Mouse (Mus musculus) midbrain, embryonic 10.5 days (tissue): ENCODE measurements around the gene Sh2d7. TPM values are rescaled to one million over a fixed set of nuclear protein-coding genes. Genes with fewer than 3 reads are reported as not detected.

Experiments used
- DNase-seq: peaks from one replicate; pipeline ENCODE4 v3.0.0-alpha.2; 2017; ENCODE audit warnings: low spot score
- H3K27ac ChIP-seq: fragments of 300-500 bp; sonication (generic); replicated peaks from 2 replicates; pipeline ENCODE4 v1.5.1; 2016; ENCODE audit warnings: mild to moderate bottlenecking
- H3K27me3 ChIP-seq: fragments of 300-500 bp; sonication (generic); 2 replicates; pipeline ENCODE4 v1.6.1; 2016; ENCODE audit warnings: low read depth, mild to moderate bottlenecking; ENCODE audit not compliant: poor library complexity, severe bottlenecking
- H3K36me3 ChIP-seq: fragments of 300-500 bp; sonication (generic); 2 replicates; pipeline ENCODE4 v1.6.1; 2016; ENCODE audit warnings: mild to moderate bottlenecking, moderate library complexity
- H3K4me1 ChIP-seq: fragments of 300-500 bp; sonication (generic); 2 replicates; pipeline ENCODE4 v1.6.1; 2016
- H3K4me3 ChIP-seq: fragments of 300-500 bp; sonication (generic); 2 replicates; pipeline ENCODE4 v1.5.1; 2016; ENCODE audit warnings: mild to moderate bottlenecking, moderate library complexity
- H3K9me3 ChIP-seq: fragments of 300-500 bp; sonication (generic); replicated peaks from 2 replicates; pipeline ENCODE4 v1.6.1; 2016; ENCODE audit warnings: mild to moderate bottlenecking
- WGBS: fragments of 180-500 bp; shearing (Covaris S2); methylation state at CpG from one replicate; pipeline ENCODE4 v1.1.7; 2016; 5-methylcytosine and 5-hydroxymethylcytosine counted together
- polyA plus RNA-seq: library from polyadenylated mRNA; unstranded; fragments of >200 nt; fragmentation: Nextera tagmentation; extraction: Ambion mirVana; gene quantifications from 2 replicates; pipeline ENCODE4 v1.2.1, GENCODE M21; 2016

Sh2d7 gene
- polyA plus RNA-seq, 1 experiment from 2014 or later: not detected

- Histone ChIP-seq H3K4me3 (no peak overlapping the region), H3K27me3 (no peaks in the 10 kb centered on the region), H3K4me1 (no peaks in the 10 kb centered on the region), H3K9me3 (no peaks in the 10 kb centered on the region), H3K36me3 (no peaks in the 10 kb centered on the region), H3K27ac (no peak overlapping the region)
- WGBS: 82% methylated on average over 2 of the region's 2 CpGs
- no peak for DNase-seq
Measured at GRCm38 (mm10) chr9:54529950-54530349, 8.8 kb upstream of the Sh2d7 start.

- Histone ChIP-seq H3K36me3 (no peaks in the 10 kb centered on the region), H3K9me3 (no peaks in the 10 kb centered on the region), H3K4me1 (no peaks in the 10 kb centered on the region), H3K4me3 (no peak overlapping the region), H3K27ac (no peak overlapping the region), H3K27me3 (no peaks in the 10 kb centered on the region)
- no peak for DNase-seq
- 87% methylated on average over 6 of the region's 6 CpGs for WGBS
Measured at GRCm38 (mm10) chr9:54530836-54531235, 7.9 kb upstream of the Sh2d7 start.

GRCm38 (mm10) chr9:54531421-54531820 lies 7.4 kb upstream of the Sh2d7 start:
- H3K4me1 ChIP-seq: peaks cover 1% of the 10 kb centered on the region; the same call in 1 of the 2 replicates
- no peak overlapping the region for H3K4me3 ChIP-seq
- no peak for DNase-seq
- no peaks in the 10 kb centered on the region for H3K36me3 ChIP-seq
- H3K27ac ChIP-seq: no peak overlapping the region
- no peaks in the 10 kb centered on the region for H3K9me3 ChIP-seq
- H3K27me3 ChIP-seq: no peaks in the 10 kb centered on the region

GRCm38 (mm10) chr9:54532926-54533325 lies 5.9 kb upstream of the Sh2d7 start:
- H3K36me3 ChIP-seq: no peaks in the 10 kb centered on the region
- H3K27ac ChIP-seq: no peak overlapping the region
- no peak for DNase-seq
- H3K4me1 ChIP-seq: peaks cover 9% of the 10 kb centered on the region; the same call in 1 of the 2 replicates
- H3K27me3 ChIP-seq: no peaks in the 10 kb centered on the region
- no peak overlapping the region for H3K4me3 ChIP-seq
- 98% methylated on average over 2 of the region's 2 CpGs for WGBS
- no peaks in the 10 kb centered on the region for H3K9me3 ChIP-seq

GRCm38 (mm10) chr9:54533975-54534374 lies 4.8 kb upstream of the Sh2d7 start:
- DNase-seq: no peak
- Histone ChIP-seq H3K27me3 (no peaks in the 10 kb centered on the region), H3K27ac (no peak overlapping the region), H3K4me1 (peaks cover 9% of the 10 kb centered on the region; the same call in 1 of the 2 replicates), H3K9me3 (no peaks in the 10 kb centered on the region), H3K4me3 (no peak overlapping the region), H3K36me3 (no peaks in the 10 kb centered on the region)
- 79% methylated on average over 5 of the region's 5 CpGs for WGBS

- peaks cover 9% of the 10 kb centered on the region; the same call in 1 of the 2 replicates for H3K4me1 ChIP-seq
- DNase-seq: no peak
- H3K36me3 ChIP-seq: no peaks in the 10 kb centered on the region
- 86% methylated on average over 7 of the region's 7 CpGs for WGBS
- H3K27ac ChIP-seq: no peak overlapping the region
- no peaks in the 10 kb centered on the region for H3K27me3 ChIP-seq
- no peak overlapping the region for H3K4me3 ChIP-seq
- no peaks in the 10 kb centered on the region for H3K9me3 ChIP-seq
Measured at GRCm38 (mm10) chr9:54536236-54536635, 2.5 kb upstream of the Sh2d7 start.

GRCm38 (mm10) chr9:54537030-54537429 lies 1.8 kb upstream of the Sh2d7 start:
- Histone ChIP-seq H3K9me3 (no peaks in the 10 kb centered on the region), H3K4me1 (peaks cover 9% of the 10 kb centered on the region; the same call in 1 of the 2 replicates), H3K27me3 (no peaks in the 10 kb centered on the region), H3K27ac (no peak overlapping the region), H3K4me3 (no peak overlapping the region), H3K36me3 (no peaks in the 10 kb centered on the region)
- DNase-seq: no peak
- 61% methylated on average over 4 of the region's 4 CpGs for WGBS

GRCm38 (mm10) chr9:54537480-54537879 lies 1.3 kb upstream of the Sh2d7 start:
- H3K9me3 ChIP-seq: no peaks in the 10 kb centered on the region
- DNase-seq: no peak
- H3K27ac ChIP-seq: no peak overlapping the region
- no peak overlapping the region for H3K4me3 ChIP-seq
- H3K27me3 ChIP-seq: no peaks in the 10 kb centered on the region
- no peaks in the 10 kb centered on the region for H3K36me3 ChIP-seq
- WGBS: 87% methylated on average over 3 of the region's 3 CpGs
- peaks cover 9% of the 10 kb centered on the region; the same call in 1 of the 2 replicates for H3K4me1 ChIP-seq

GRCm38 (mm10) chr9:54538244-54538643 lies 540 bp upstream of the Sh2d7 start:
- no peak for DNase-seq
- Histone ChIP-seq H3K9me3 (no peaks in the 10 kb centered on the region), H3K27ac (no peak overlapping the region), H3K4me3 (no peak overlapping the region), H3K4me1 (peaks cover 9% of the 10 kb centered on the region; the same call in 1 of the 2 replicates), H3K27me3 (no peaks in the 10 kb centered on the region), H3K36me3 (no peaks in the 10 kb centered on the region)
- WGBS: over 99% methylated on average over 3 of the region's 3 CpGs

GRCm38 (mm10) chr9:54540801-54541200 lies 2.0 kb downstream of the Sh2d7 start:
- no peaks in the 10 kb centered on the region for H3K9me3 ChIP-seq
- no peak for DNase-seq
- no peak overlapping the region for H3K4me3 ChIP-seq
- H3K27ac ChIP-seq: no peak overlapping the region
- H3K4me1 ChIP-seq: peaks cover 9% of the 10 kb centered on the region; the same call in 1 of the 2 replicates
- H3K27me3 ChIP-seq: no peaks in the 10 kb centered on the region
- 80% methylated on average over 5 of the region's 5 CpGs for WGBS
- H3K36me3 ChIP-seq: no peaks in the 10 kb centered on the region

GRCm38 (mm10) chr9:54544212-54544953 lies 5.6 kb downstream of the Sh2d7 start:
- Histone ChIP-seq H3K4me3 (no peak overlapping the region), H3K9me3 (no peaks in the 10 kb centered on the region), H3K4me1 (no peaks in the 10 kb centered on the region), H3K27ac (no peak overlapping the region), H3K36me3 (no peaks in the 10 kb centered on the region), H3K27me3 (no peaks in the 10 kb centered on the region)
- DNase-seq: no peak
- 87% methylated on average over 9 of the region's 9 CpGs for WGBS

- Histone ChIP-seq H3K27me3 (no peaks in the 10 kb centered on the region), H3K4me3 (no peak overlapping the region), H3K36me3 (no peaks in the 10 kb centered on the region), H3K27ac (no peak overlapping the region), H3K4me1 (no peaks in the 10 kb centered on the region), H3K9me3 (no peaks in the 10 kb centered on the region)
- no peak for DNase-seq
- 93% methylated on average over 4 of the region's 4 CpGs for WGBS
Measured at GRCm38 (mm10) chr9:54544954-54545315, 6.2 kb downstream of the Sh2d7 start.

GRCm38 (mm10) chr9:54547536-54547935 lies 8.8 kb downstream of the Sh2d7 start:
- Histone ChIP-seq H3K4me1 (no peaks in the 10 kb centered on the region), H3K27me3 (no peaks in the 10 kb centered on the region), H3K9me3 (no peaks in the 10 kb centered on the region), H3K36me3 (no peaks in the 10 kb centered on the region), H3K4me3 (no peak overlapping the region), H3K27ac (no peak overlapping the region)
- WGBS: 20% methylated on average over 5 of the region's 5 CpGs
- DNase-seq: peak; percentile 61
